Mouse (Mus musculus) C2C12 (cell line): ENCODE measurements at regions not wholly inside any gene's neighbourhood (a gene's known extent, or its start where the extent isn't known, plus 50 kb on each side); places are given as distances from the start of the nearest gene placed in this dataset.

Experiments
- CEBPB ChIP-seq: IDR thresholded peaks from one replicate; pipeline ENCODE4 v1.6.1; 2011; ENCODE audit warnings: low read depth, mild to moderate bottlenecking, control low read depth, moderate library complexity
- CTCF ChIP-seq: IDR thresholded peaks from one replicate; pipeline ENCODE4 v1.5.1; 2011; ENCODE audit not compliant: control insufficient read depth, insufficient read depth, insufficient read length
- MYOD1 ChIP-seq: IDR thresholded peaks from one replicate; pipeline ENCODE4 v1.6.1; 2011; ENCODE audit warnings: low read depth; ENCODE audit not compliant: control insufficient read depth, insufficient read length

DNA sequence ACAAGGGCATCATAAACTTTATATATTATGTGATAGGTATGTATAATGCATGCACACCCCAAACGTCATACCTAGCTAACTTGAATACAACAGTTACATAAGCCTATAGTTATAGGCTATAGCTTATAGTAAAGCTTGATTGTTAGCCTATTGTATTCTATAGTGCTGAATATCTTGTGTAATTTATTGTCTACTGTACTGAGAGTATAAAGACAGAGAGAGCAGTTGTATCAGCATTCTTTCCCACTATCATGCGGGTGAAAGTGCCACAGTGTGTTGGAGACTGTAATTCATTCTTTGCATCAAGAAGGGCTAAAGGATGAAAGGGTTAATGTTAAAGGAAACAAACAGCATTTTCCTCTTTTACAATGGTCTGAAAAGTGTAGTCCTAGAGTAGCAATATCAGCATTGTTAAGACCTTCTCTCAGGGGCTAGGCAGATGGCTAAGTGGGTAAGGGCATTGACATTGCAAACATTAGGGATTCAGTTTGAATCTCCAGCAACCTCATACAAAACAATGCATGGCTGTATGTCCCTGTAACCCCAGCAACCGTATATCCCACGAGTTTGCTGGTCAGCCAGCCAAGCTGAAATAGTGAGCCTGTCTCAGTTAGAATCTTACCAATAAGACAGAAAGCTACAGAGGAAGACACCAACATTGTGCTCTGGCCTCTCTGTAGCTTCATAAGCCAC, 340.8 kb upstream of the Jag1 start:
- TF ChIP-seq MYOD1 (no peak), CTCF (no peak), CEBPB (no peak)
